8 mouse cellular contexts compared by ENCODE assay signal in genomic region chr17:66111402-66111959, GRCm38 (mm10). TPM values are rescaled to one million over a fixed set of nuclear protein-coding genes. Genes with fewer than 3 reads are reported as not detected.
DNase-seq lines count a peak whose midpoint lies in the region; ATAC-seq and TF ChIP-seq lines count a peak whose summit lies in the region.

Washc1 (plus strand) TSS chr17:66111545.

- H3K4me2 ChIP-seq in forebrain, embryonic 13.5 days = peak within 1 kb of the TSS; percentile 69
- H3K4me2 ChIP-seq in neural tube, embryonic 15.5 days = peak within 1 kb of the TSS; percentile 61

- intact Hi-C loops in heart, postnatal 10 days (cut with DNase I) = no loop called here

- peak; percentile 98 for ATAC-seq in forebrain, embryonic 13.5 days
- peak; percentile 97 for ATAC-seq in neural tube, embryonic 15.5 days (ENCODE audit: low FRiP score)

- TF ChIP-seq CTCF in E14TG2a.4 (conservative IDR thresholded peaks at IDR 0.05; ENCODE audit: low read length) = no peak

- peak within 1 kb of the TSS; percentile 93 for H3K4me3 ChIP-seq in E14TG2a.4 (replicated peaks; ENCODE audit: low read length)
- H3K4me3 ChIP-seq in forebrain, embryonic 13.5 days = peak within 1 kb of the TSS; percentile 70
- H3K4me3 ChIP-seq in neural tube, embryonic 15.5 days (replicated peaks) = peak within 1 kb of the TSS; percentile 94

- under 1% methylated on average over 41 of the region's 41 CpGs for WGBS in forebrain, embryonic 13.5 days
- under 1% methylated on average over 33 of the region's 41 CpGs for WGBS in neural tube, embryonic 15.5 days

- DNase-seq in c-Kit-positive CD71-positive TER-119-positive erythroid progenitor cells, embryonic 14.5 days (ENCODE audit: low spot score) = peak; percentile 86
- peak; percentile 91 to 92 for DNase-seq in heart, postnatal 10 days
- peak; percentile 89 for DNase-seq in layer of hippocampus, adult 11-12 months (ENCODE audit: low spot score)
- DNase-seq in lung, adult 18-20 months = peak; percentile 90 to 92
- DNase-seq in testis, postnatal 14 days (ENCODE audit: low spot score) = peak; percentile 90

- peak within 1 kb of the TSS; percentile 19; the same call in 1 of the 2 replicates for H3K27ac ChIP-seq in forebrain, embryonic 13.5 days
- H3K27ac ChIP-seq in neural tube, embryonic 15.5 days (replicated peaks) = peak within 1 kb of the TSS; percentile 80

- peaks cover 67% of the 10 kb centered on the region for H3K4me1 ChIP-seq in E14TG2a.4 (replicated peaks; ENCODE audit: low read depth, low read length)
- H3K4me1 ChIP-seq in forebrain, embryonic 13.5 days = peaks cover 15% of the 10 kb centered on the region
- peaks cover 19% of the 10 kb centered on the region for H3K4me1 ChIP-seq in neural tube, embryonic 15.5 days

- no peaks in the 10 kb centered on the region for H3K27me3 ChIP-seq in E14TG2a.4 (ENCODE audit: insufficient read depth, low read length)
- no peaks in the 10 kb centered on the region for H3K27me3 ChIP-seq in forebrain, embryonic 13.5 days
- no peaks in the 10 kb centered on the region for H3K27me3 ChIP-seq in neural tube, embryonic 15.5 days (replicated peaks)

- peak within 1 kb of the TSS; percentile 84 for H3K9ac ChIP-seq in forebrain, embryonic 13.5 days
- H3K9ac ChIP-seq in neural tube, embryonic 15.5 days (replicated peaks) = peak within 1 kb of the TSS; percentile 79

- peaks cover 31% of the 10 kb centered on the region for H3K36me3 ChIP-seq in E14TG2a.4 (ENCODE audit: insufficient read depth, low read length)
- H3K36me3 ChIP-seq in forebrain, embryonic 13.5 days (ENCODE audit: poor library complexity, severe bottlenecking) = peaks cover 29% of the 10 kb centered on the region
- H3K36me3 ChIP-seq in neural tube, embryonic 15.5 days = peaks cover 30% of the 10 kb centered on the region

- no peaks in the 10 kb centered on the region for H3K9me3 ChIP-seq in E14TG2a.4 (ENCODE audit: low read length)
- no peaks in the 10 kb centered on the region for H3K9me3 ChIP-seq in forebrain, embryonic 13.5 days (replicated peaks)
- no peaks in the 10 kb centered on the region for H3K9me3 ChIP-seq in neural tube, embryonic 15.5 days (replicated peaks)

RNA-seq across cellular contexts. Expression of gene Washc1, which starts in this region (rescaled TPM):
- 36.8 and 37.4 TPM in 2 replicates for polyA plus RNA-seq in forebrain, embryonic 13.5 days (2015; fragmentation: Nextera tagmentation; extraction: Ambion mirVana)
- total RNA-seq in heart, postnatal 10 days (2021) = 10 to 100 TPM; 22.6 to 25.8 TPM
- polyA plus RNA-seq in neural tube, embryonic 15.5 days (2015; fragmentation: Nextera tagmentation; extraction: Ambion mirVana) = 46.8 and 48.4 TPM in 2 replicates

Comparison
In these comparisons a context has a peak if more than half of its experiments do, and no peak if none do; other contexts are left out.
1. Peak in every context shown above with its lines: DNase-seq, ATAC-seq, H3K4me3 ChIP-seq and H3K27ac ChIP-seq.